Mouse (Mus musculus) retina, embryonic 14.5 days (tissue): ENCODE measurements around the gene Ksr1.

Experiments used
- DNase-seq: peaks from one replicate; pipeline ENCODE4 v3.0.0-alpha.2; 2015; ENCODE audit warnings: low spot score

Ksr1 gene

DNA sequence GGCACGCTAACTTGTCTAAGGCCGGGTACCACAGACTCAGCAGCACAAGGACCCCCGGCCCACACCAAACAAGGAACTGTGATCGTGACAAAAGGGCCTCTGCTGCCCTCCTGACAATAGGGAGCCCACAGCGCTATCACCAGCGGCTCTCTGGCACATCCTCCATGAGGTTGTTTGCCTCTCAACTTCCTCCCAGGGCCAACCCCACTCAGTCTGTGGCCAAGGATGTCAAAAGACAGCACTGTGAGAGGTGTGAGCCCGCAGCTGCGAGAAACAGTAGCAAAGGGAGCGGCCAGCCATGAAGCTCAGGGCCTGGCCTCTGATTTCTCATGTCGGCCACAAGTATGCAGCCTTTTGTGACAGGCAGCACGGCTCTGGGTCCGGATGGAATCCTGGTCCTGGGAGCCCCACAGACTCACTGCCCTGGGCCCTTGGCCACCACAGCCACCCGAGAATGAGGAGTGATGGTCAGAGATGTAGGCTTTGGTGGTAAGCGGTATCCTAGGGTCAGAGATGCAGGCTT is 104.2 kb downstream of the Ksr1 start:
- DNase-seq: no peak

DNA sequence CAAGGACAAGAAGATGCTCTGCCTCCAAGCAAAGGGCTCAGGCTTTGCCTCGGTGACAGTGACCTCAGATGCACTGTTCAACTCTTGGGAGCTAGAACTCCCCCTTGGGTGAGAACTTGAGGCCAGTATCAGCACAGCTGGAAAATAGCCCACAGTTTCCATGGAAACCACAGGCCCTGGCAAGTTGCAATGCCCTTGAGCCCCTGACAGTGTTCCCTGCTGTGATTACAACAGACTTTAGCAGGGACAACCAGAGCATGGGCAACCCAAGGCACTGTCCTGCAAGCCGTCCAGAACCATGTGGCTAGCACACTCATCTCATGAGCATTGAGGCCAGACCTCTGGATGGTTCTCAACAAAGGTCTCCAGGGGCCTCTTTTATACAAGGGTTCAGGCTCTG is 106.7 kb downstream of the Ksr1 start:
- DNase-seq: no peak

DNA sequence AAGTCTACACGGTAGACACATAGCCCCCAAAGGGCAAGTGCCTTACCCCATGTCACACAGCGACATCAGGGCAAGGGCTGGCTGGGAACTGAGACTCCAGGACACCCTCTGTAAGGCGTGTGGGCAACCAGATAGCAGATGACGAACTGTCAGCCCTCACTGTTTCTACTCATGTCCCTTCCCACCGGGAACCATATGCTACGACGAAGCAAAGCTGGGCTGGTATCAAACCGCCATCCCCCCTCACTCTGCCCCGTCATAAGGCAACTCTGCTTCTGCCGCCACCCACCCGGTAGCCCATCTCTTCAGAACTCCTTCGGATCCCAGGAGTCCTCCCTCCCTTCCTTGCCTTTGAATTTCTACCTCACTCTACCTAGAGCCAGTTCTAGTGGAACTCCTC is 108.7 kb downstream of the Ksr1 start:
- no peak for DNase-seq

- no peak for DNase-seq
Observed at GRCm38 (mm10) chr11:79036324-79036723, 109.9 kb downstream of the Ksr1 start.

DNA sequence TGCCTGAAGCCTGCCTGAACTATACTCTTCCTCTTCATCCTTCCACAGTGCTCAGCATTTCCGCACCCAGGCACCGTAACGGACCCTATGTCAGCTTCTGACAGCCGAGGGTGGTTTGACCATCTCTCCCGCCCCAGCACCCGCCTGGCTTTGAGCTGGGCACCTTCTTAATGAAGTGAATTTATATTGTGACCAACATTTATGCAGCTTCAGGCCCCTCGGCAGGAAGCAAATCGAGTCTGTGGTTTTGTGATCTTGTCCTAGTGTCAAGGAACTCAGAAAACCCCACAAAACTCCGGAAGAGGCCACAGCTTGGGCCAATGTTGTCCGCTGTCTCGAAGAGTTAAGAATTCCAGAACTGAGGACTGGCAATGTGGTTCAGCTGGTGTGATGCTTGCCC is 112.6 kb downstream of the Ksr1 start:
- no peak for DNase-seq

GRCm38 (mm10) chr11:79033021-79033420 is 113.2 kb downstream of the Ksr1 start:
- no peak for DNase-seq

- DNase-seq: no peak
Observed at GRCm38 (mm10) chr11:79031452-79031746, 114.8 kb downstream of the Ksr1 start.

- peak; percentile 88 for DNase-seq
Observed at GRCm38 (mm10) chr11:79030570-79031451, 115.4 kb downstream of the Ksr1 start.

- DNase-seq: no peak
Observed at GRCm38 (mm10) chr11:79023751-79024150, 122.5 kb downstream of the Ksr1 start.

DNA sequence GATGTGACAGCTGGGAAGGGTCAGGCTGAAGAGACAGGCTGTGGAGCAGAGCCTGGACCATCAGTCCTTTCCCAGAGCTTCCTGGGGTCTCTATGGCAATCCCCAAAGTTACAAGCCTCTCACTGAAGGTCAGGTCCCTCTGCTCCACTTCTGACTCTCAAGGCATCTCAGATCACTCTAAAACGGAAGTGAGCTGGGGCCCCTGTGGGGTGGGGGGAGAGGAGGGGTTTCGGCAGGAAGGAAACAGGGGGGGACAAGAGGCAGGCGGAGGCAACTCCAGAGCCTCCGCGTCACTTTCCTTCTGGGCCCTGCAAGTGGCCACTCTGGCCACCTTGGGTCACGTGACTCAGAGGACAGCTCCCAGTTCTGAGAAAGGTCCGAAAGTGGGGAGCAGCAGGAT is 122.9 kb downstream of the Ksr1 start:
- no peak for DNase-seq

- DNase-seq: no peak
Observed at GRCm38 (mm10) chr11:79022836-79023235, 123.4 kb downstream of the Ksr1 start.

DNA sequence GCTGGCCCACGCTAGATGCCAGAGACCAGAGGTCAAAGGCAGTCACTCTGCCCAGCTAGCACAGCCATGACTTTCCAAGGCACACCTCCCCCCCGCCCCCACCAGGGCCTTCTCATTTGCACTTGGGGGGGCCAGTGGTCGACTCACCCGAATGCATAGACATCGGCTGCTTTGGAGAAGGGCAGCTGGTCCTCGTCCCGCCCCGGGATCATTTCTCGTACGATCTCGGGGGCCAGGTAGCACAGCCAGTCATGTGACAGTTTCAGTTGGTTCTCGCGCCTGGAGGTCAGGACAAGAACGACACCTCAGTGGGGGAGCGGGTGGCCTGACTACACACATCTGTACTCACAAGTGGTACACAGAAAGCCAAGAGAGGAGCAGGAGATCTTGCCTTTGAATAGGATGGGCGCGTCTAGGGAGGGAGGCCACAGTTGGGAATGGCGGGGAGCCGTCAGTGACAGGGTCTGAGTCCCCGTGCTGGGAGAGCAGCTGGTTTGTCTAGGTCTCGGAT is 125.6 kb downstream of the Ksr1 start:
- DNase-seq: no peak

- peak; percentile 43 for DNase-seq
Observed at GRCm38 (mm10) chr11:79019839-79020534, 126.2 kb downstream of the Ksr1 start.

GRCm38 (mm10) chr11:79018954-79019704 is 127.1 kb downstream of the Ksr1 start:
- DNase-seq: peak; percentile 83

DNA sequence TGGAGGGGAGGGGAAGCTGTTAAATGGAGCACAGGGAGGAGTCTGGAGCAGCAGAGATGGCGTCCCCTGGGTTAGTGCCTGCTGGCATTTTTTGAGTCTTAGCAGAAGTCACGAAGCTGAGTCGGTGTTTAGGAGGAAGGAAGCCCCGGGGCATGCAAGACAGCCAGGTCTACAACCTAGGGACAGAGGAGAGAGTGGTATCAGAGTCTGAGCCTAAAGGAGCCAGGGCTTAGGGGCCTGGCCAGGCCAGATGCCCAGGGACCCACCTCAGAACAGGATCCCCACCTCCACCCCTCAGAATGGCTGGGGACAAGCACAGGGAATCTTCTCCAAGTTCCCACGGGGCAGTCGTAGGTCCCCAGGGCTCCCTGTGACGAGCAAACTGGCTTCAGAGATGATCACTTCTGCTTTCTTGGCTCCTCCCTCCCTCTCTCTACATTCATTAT is 129.0 kb downstream of the Ksr1 start:
- no peak for DNase-seq

GRCm38 (mm10) chr11:79016236-79016635 is 130.0 kb downstream of the Ksr1 start:
- no peak for DNase-seq

- no peak for DNase-seq
Observed at GRCm38 (mm10) chr11:79015660-79016215, 130.5 kb downstream of the Ksr1 start.

DNA sequence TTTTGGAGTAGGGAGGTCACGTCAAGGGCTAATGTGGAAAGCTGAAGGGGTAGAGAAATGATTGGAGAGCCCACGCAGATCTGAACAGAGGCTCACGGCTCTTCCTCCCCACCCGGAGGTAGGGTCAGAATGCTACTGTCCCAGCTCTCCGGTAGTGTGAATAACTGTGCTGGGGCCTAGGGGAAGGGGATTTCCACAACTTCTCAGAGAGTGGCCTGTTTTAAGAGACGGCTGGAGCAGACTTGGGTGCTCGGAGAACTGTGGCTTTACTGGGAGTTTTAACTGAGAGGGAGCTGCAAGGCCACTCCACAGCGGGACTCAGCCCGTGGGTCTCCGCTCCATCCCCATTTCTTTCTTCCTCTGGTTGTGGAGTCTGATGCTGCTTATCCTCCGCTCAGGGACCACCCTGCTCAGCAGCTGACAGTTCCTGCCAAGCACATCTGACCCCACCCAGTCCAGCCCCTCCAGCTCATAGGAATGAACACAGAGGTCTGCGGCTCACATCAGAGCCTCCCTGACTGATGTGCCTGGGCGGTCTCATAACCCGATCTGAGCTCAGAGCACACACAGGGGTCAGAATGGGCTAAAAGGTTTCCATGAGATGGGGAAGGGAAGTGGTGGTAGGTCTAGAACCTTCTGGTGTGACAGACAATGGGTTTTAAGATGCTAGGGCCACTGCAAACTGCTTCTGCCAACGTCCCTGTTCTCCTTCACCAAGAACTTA is 131.4 kb downstream of the Ksr1 start:
- no peak for DNase-seq

GRCm38 (mm10) chr11:79013806-79014205 is 132.4 kb downstream of the Ksr1 start:
- no peak for DNase-seq

DNA sequence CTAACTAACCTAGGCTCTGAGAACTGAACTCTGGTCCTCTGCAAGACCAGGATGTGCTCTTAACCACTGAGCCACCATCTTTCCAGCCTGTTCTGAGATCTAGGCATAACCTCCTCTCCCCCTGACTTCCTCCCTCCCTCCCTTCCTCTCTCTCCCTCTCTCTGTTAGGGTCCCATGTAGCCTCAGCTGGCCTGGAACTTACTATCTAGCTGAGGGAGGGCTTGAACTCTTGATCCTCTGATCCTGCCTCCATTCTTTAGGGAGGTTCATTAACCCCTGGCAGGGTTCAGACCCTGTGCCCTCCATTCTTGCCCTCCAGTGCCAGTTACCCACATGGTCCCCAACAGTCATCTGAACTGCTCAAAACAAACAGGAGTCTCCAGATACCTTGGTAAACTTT is 133.2 kb downstream of the Ksr1 start:
- DNase-seq: no peak

DNA sequence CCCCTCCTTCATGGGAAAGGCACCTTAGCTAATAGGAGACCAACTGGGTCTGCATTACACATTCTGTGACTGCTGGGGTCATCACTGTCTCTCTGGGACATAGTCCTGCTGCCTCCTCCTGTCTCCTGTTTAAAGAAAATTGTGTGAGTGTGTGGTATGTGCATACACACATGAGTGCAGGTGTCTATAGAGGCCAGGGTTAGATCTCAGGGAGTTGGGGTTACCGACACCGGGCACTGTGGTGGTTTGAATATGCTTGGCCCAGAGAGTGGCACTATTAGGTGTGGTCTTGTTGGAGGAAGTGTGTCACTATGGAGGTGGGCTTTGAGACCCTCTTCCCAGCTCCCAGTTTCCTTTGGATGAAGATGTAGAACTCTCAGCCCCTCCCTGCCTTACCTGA is 133.7 kb downstream of the Ksr1 start:
- DNase-seq: no peak
